24 mouse cellular contexts compared by ENCODE assay signal in the genomic region with DNA sequence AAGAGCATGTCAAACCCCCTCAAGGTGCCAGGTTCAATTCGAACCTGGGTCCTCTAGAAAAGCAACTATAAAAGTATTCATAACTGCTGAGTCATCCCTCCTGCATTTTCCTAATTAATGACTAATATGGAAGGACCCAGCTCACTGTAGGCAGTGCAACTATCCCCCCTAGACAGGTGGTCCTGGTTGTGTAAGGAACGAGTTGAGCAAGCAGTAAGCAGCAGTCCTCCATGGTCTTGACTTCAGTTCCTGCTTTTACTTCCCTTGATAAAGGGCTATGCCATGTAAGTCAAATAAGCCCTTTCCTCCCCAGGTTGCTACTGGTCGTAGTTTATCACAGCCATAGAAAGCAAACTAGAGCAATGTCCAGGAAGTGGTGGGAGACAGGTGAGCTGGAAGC. TPM values are rescaled to one million over a fixed set of nuclear protein-coding genes. Genes with fewer than 3 reads are reported as not detected.
DNase-seq lines count a peak whose midpoint lies in the region; ATAC-seq and TF ChIP-seq lines count a peak whose summit lies in the region.
"Had no signal": no experiment of that assay in that cellular context is flagged by ENCODE, and none has a peak within 500 bp of the region (broad histone marks: within the 10 kb centered on the region; RNA-seq: fewer than 3 reads in every experiment).

No protein-coding gene starts in this region.

- in situ Hi-C loops in ES-E14 (cut with MboI; ENCODE audit: low sequenced_read_pairs in 2 of 2, unreplicated experiment in 2 of 2), result no loop called here

- H3K36me3 ChIP-seq in ES-E14 (ENCODE audit: control insufficient read depth, insufficient read depth, low read length, poor library complexity, severe bottlenecking), result peaks cover 20% of the 10 kb centered on the region

- H3K4me1 ChIP-seq in ES-E14 (ENCODE audit: control insufficient read depth in 2 of 2, insufficient read depth in 2 of 2, low read length in 2 of 2, poor library complexity in 1 of 2), result no peaks in the 10 kb centered on the region

- peak; percentile 80 for ATAC-seq in megakaryocyte progenitor cell, adult 5-6 weeks (replicated peaks; ENCODE audit: poor library complexity)
- ATAC-seq: forebrain, embryonic 13.5 days; forebrain, embryonic 15.5 days; forebrain, postnatal 0 days had no signal

- H3K4me3 ChIP-seq in ES-E14 (ENCODE audit: insufficient read depth in 1 of 2, low read depth in 1 of 2, low read length in 2 of 2, poor library complexity in 1 of 2, severe bottlenecking in 1 of 2), result no peak overlapping the region
- H3K4me3 ChIP-seq: embryonic facial prominence, embryonic 12.5 days; forebrain, embryonic 13.5 days; forebrain, embryonic 15.5 days had no signal

- H3K27ac ChIP-seq in ES-E14 (ENCODE audit: insufficient read depth, low read depth, low read length, poor library complexity, severe bottlenecking), result no peak overlapping the region
- H3K27ac ChIP-seq: embryonic facial prominence, embryonic 12.5 days; forebrain, embryonic 13.5 days; forebrain, embryonic 15.5 days had no signal

- H3K9me3 ChIP-seq in ES-E14 (ENCODE audit: control insufficient read depth, insufficient read depth, low read depth, low read length), result no peaks in the 10 kb centered on the region
- H3K9me3 ChIP-seq: embryonic facial prominence, embryonic 12.5 days; forebrain, embryonic 15.5 days had no signal

- H3K9ac ChIP-seq in ES-E14 (ENCODE audit: insufficient read depth, low read depth, low read length, poor library complexity, severe bottlenecking), result no peak overlapping the region
- H3K9ac ChIP-seq: embryonic facial prominence, embryonic 12.5 days; forebrain, embryonic 13.5 days; forebrain, embryonic 15.5 days; forebrain, postnatal 0 days had no signal

- DNase-seq in 416B (ENCODE audit: low read depth) (peak; percentile 34), ES-E14 (ENCODE audit: low read depth, low spot score) (no peak)
- peak; percentile 10 for DNase-seq in induced T-regulatory cell, adult 2 months (ENCODE audit: low read depth)
- no peak for DNase-seq in spleen, postnatal 10 days (ENCODE audit: low spot score in 2 of 2)
- DNase-seq in kidney, postnatal 14 days, result no peak
- no peak for DNase-seq in thymus, postnatal 36 days
- DNase-seq: adrenal gland, adult 2 months; adrenal gland, postnatal 10 days; adrenal gland, postnatal 25 days; cerebellum, adult 11 months; cerebellum, adult 18-20 months; cerebellum, adult 8-10 months; cerebellum, adult 9-11 months; cerebellum, postnatal 14 days; cerebellum, postnatal 36 days; embryo, embryonic 11 days; forebrain, postnatal 0 days had no signal

TF ChIP-seq in ES-E14, 5 proteins besides CTCF, POLR2A, EP300 and RAD21:
- 0 out of 2 replicates have a peak, but pooled peaks have one; percentile 33 for TF ChIP-seq MAFK (IDR thresholded peaks at IDR 0.05; ENCODE audit: insufficient read depth, low read depth, low read length)
- TF ChIP-seq ZC3H11A (IDR thresholded peaks at IDR 0.05; ENCODE audit: borderline replicate concordance, low read depth, low read length), result no peak

RNA-seq across cellular contexts. Expression of a gene that starts 7.7 kb away (rescaled TPM):
- total RNA-seq in ES-E14 (2012; rRNA removed), result 174 and 382 TPM in 2 replicates
- 228 and 315 TPM in 2 replicates for total RNA-seq in megakaryocyte progenitor cell, adult 5-6 weeks (2015)
- 125 and 135 TPM in 2 replicates for total RNA-seq in megakaryocyte progenitor cell, adult 5-6 weeks (2017)

RNA-seq across cellular contexts. Expression of a gene that starts 7.8 kb away (rescaled TPM):
- total RNA-seq in ES-E14 (2012; rRNA removed), result 17.6 and 26.3 TPM in 2 replicates
- total RNA-seq in megakaryocyte progenitor cell, adult 5-6 weeks (2015), result 34.6 and 44.2 TPM in 2 replicates
- total RNA-seq in megakaryocyte progenitor cell, adult 5-6 weeks (2017), result 20.4 and 33.1 TPM in 2 replicates

RNA-seq across cellular contexts. Expression of a gene that starts 38.5 kb away (rescaled TPM):
- not detected in 2 replicates for total RNA-seq in ES-E14 (2012; rRNA removed)
- total RNA-seq in megakaryocyte progenitor cell, adult 5-6 weeks (2015), result not detected in 2 replicates
- total RNA-seq in megakaryocyte progenitor cell, adult 5-6 weeks (2017), result not detected in 2 replicates
- total RNA-seq: adrenal gland, adult 2 months; adrenal gland, postnatal 10 days; adrenal gland, postnatal 25 days; adrenal gland, postnatal 4 days; common myeloid progenitor, adult 5-6 weeks; forebrain, postnatal 0 days; MEL had no signal

Comparison
In these comparisons a context has a peak if more than half of its experiments do, and no peak if none do; other contexts are left out.
1. DNase-seq: peak in 416B (single experiment) and induced T-regulatory cell, adult 2 months (single experiment); none in ES-E14 (single experiment), spleen, postnatal 10 days (0 of 2), kidney, postnatal 14 days (single experiment) and thymus, postnatal 36 days (0 of 2).